Comparison of ENCODE assay signal across 10 mouse cellular contexts in the genomic region with DNA sequence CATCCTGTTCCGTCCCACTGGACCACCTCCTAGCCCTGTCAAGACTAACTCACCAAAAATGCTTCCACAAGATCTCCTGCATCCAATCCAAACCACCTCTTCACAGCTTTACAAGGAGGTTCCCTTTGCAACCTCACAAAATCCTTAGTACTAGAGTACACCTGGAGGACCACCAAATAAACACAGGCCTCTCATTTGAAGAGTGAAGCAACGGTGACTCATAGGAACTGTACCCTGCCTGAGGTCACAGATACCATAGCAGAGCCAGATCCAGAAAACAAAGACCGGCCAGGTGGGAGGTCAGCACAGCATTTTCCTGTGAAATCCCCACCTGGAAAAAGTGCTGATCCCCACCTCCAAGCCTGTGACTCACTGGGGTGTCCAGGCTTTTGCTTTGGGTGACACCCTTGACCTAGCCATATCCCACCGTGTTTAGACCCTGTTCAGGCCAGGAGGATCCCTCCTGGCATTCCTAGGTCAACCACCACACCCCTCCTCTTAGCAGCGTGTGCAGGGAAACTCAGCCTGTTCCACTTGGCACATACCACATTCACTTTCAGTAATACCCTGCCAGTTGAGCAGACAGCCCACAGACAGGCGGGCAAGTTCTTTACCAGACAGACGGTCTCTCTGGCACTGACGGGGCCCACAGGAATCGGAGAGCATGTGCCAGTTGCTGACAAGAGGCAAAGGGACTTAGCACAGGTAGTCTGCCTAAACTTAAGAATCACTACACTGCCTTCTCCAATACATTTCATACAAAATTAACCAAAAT. TPM values are rescaled to one million over a fixed set of nuclear protein-coding genes. Genes with fewer than 3 reads are reported as not detected.
DNase-seq lines count a peak whose midpoint lies in the region; ATAC-seq lines count a peak whose summit lies in the region.
"Had no signal": no experiment of that assay in that cellular context is flagged by ENCODE, and none has a peak within 500 bp of the region (broad histone marks: within the 10 kb centered on the region; RNA-seq: fewer than 3 reads in every experiment).

No protein-coding gene starts in this region.

- H3K36me3 ChIP-seq in megakaryocyte, embryonic 14.5 days (replicated peaks; ENCODE audit: low read length) = peaks cover 54% of the 10 kb centered on the region
- peaks cover 13% of the 10 kb centered on the region for H3K36me3 ChIP-seq in midbrain, embryonic 16.5 days (ENCODE audit: control insufficient read depth, insufficient read depth, low read length)

- H3K4me1 ChIP-seq in megakaryocyte, embryonic 14.5 days = peaks cover 68% of the 10 kb centered on the region
- H3K4me1 ChIP-seq in midbrain, embryonic 16.5 days (ENCODE audit: control insufficient read depth, insufficient read depth, low read length) = peaks cover 40% of the 10 kb centered on the region

- WGBS in midbrain, embryonic 16.5 days = 78% methylated on average over 9 of the region's 9 CpGs

- DNase-seq in cerebellum, adult 18-20 months = peak; percentile 53 to 64
- DNase-seq in layer of hippocampus, adult 18-20 months (ENCODE audit: low spot score in 2 of 2) = peak; percentile 67 to 82
- no peak for DNase-seq in yolk sac, embryonic 10.5 days (ENCODE audit: low spot score)
- DNase-seq in adrenal gland, adult 18-20 months (ENCODE audit: low spot score in 2 of 2) = no peak

- no peaks in the 10 kb centered on the region for H3K9me3 ChIP-seq in megakaryocyte, embryonic 14.5 days
- no peaks in the 10 kb centered on the region for H3K9me3 ChIP-seq in midbrain, embryonic 16.5 days (replicated peaks; ENCODE audit: control insufficient read depth, low read length, poor library complexity, severe bottlenecking)
- H3K9me3 ChIP-seq: stomach, embryonic 15.5 days had no signal

- H3K9ac ChIP-seq in midbrain, embryonic 16.5 days (ENCODE audit: low read depth, low read length) = 0 out of 2 replicates have a peak overlapping the region, but pooled peaks have one; percentile 1

- peak overlapping the region; percentile 40 for H3K4me2 ChIP-seq in midbrain, embryonic 16.5 days (ENCODE audit: low read length)

- H3K27ac ChIP-seq in midbrain, embryonic 16.5 days (ENCODE audit: low read length) = no peak overlapping the region
- H3K27ac ChIP-seq: macrophage; stomach, embryonic 15.5 days had no signal

- no peak for ATAC-seq in cerebellum, adult (ENCODE audit: insufficient number of reproducible peaks, low FRiP score, low TSS enrichment)
- no peak for ATAC-seq in megakaryocyte, adult 5-6 weeks (ENCODE audit: poor library complexity, severe bottlenecking)
- no peak for ATAC-seq in midbrain, embryonic 16.5 days

- no peaks in the 10 kb centered on the region for H3K27me3 ChIP-seq in megakaryocyte, embryonic 14.5 days (replicated peaks)
- H3K27me3 ChIP-seq in midbrain, embryonic 16.5 days (ENCODE audit: control insufficient read depth, insufficient read depth, low read depth, low read length) = no peaks in the 10 kb centered on the region
- H3K27me3 ChIP-seq: stomach, embryonic 15.5 days had no signal

- peak overlapping the region; percentile 38 for H3K4me3 ChIP-seq in megakaryocyte, embryonic 14.5 days (replicated peaks)
- no peak overlapping the region for H3K4me3 ChIP-seq in midbrain, embryonic 16.5 days (ENCODE audit: low read depth, low read length)

RNA-seq across cellular contexts. Expression of a gene that starts 2.7 kb away (rescaled TPM):
- polyA plus RNA-seq in megakaryocyte, embryonic 14.5 days (2012; ENCODE audit: insufficient read depth, low replicate concordance) = 9.1 and 45.1 TPM in 2 replicates
- 34.9 and 48.3 TPM in 2 replicates for total RNA-seq in megakaryocyte, adult 5-6 weeks (2015)
- 71.7 and 77.4 TPM in 2 replicates for total RNA-seq in megakaryocyte, adult 5-6 weeks (2017)
- total RNA-seq in layer of hippocampus, adult 18-20 months (2021) = 10 to 100 TPM; 60.9 to 65.1 TPM
- polyA plus RNA-seq in midbrain, embryonic 16.5 days (2015; fragmentation: Nextera tagmentation; extraction: Ambion mirVana) = 44.5 and 55.2 TPM in 2 replicates
- total RNA-seq in adrenal gland, adult 18-20 months (2021) = 10 to 100 TPM; 15.7 to 17.5 TPM

Comparison
In these comparisons a context has a peak if more than half of its experiments do, and no peak if none do; other contexts are left out.
1. DNase-seq: peak in cerebellum, adult 18-20 months (2 of 2) and layer of hippocampus, adult 18-20 months (2 of 2); none in yolk sac, embryonic 10.5 days (single experiment) and adrenal gland, adult 18-20 months (0 of 2).